Mouse (Mus musculus) limb, embryonic 13.5 days (tissue): Measurements from ENCODE around the gene Snx27. TPM values are rescaled to one million over a fixed set of nuclear protein-coding genes. Genes with fewer than 3 reads are reported as not detected.

Experiments used
- ATAC-seq: fragments of 200-750 bp; cut with Nextera tagmentation; 2 replicates; pipeline ENCODE4 v1.8.0; 2017; ENCODE audit warnings: low read depth, moderate number of reproducible peaks, moderate TSS enrichment; ENCODE audit not compliant: low FRiP score
- H3K27ac ChIP-seq: fragments of 300-500 bp; sonication (generic); 2 replicates; pipeline ENCODE4 v1.5.1; 2015; ENCODE audit warnings: inconsistent platforms, mild to moderate bottlenecking, moderate library complexity
- H3K27me3 ChIP-seq: fragments of 300-500 bp; sonication (generic); 2 replicates; pipeline ENCODE4 v1.6.1; 2015; ENCODE audit warnings: mild to moderate bottlenecking, inconsistent platforms
- H3K36me3 ChIP-seq: fragments of 300-500 bp; sonication (generic); 2 replicates; pipeline ENCODE4 v1.6.1; 2015; ENCODE audit warnings: inconsistent platforms, mild to moderate bottlenecking, moderate library complexity
- H3K4me1 ChIP-seq: fragments of 300-500 bp; sonication (generic); 2 replicates; pipeline ENCODE4 v1.6.1; 2015; ENCODE audit warnings: inconsistent platforms
- H3K4me2 ChIP-seq: fragments of 300-500 bp; sonication (generic); replicated peaks from 2 replicates; pipeline ENCODE4 v1.6.1; 2015; ENCODE audit warnings: inconsistent platforms, mild to moderate bottlenecking, moderate library complexity
- H3K4me3 ChIP-seq: fragments of 300-500 bp; sonication (generic); 2 replicates; pipeline ENCODE4 v1.5.1; 2015; ENCODE audit warnings: moderate library complexity, mild to moderate bottlenecking, inconsistent platforms
- H3K9ac ChIP-seq: fragments of 300-500 bp; sonication (generic); 2 replicates; pipeline ENCODE4 v1.6.1; 2015; ENCODE audit warnings: mild to moderate bottlenecking, inconsistent platforms
- H3K9me3 ChIP-seq: fragments of 300-500 bp; sonication (generic); 2 replicates; pipeline ENCODE4 v1.6.1; 2016; ENCODE audit warnings: inconsistent platforms
- WGBS: fragments of 180-500 bp; shearing (Covaris S2); methylation state at CpG from one replicate; pipeline ENCODE4 v1.1.7; 2015; 5-methylcytosine and 5-hydroxymethylcytosine counted together
- polyA plus RNA-seq: library from polyadenylated mRNA; unstranded; fragments of >200 nt; fragmentation: Nextera tagmentation; extraction: Ambion mirVana; gene quantifications from 2 replicates; pipeline ENCODE4 v1.2.1, GENCODE M21; 2015

Snx27 gene
- polyA plus RNA-seq, 1 experiment from 2014 or later: 66.8 TPM

GRCm38 (mm10) chr3:94565127-94565526 is 17.4 kb downstream of the Snx27 start:
- no peaks in the 10 kb centered on the region for H3K27me3 ChIP-seq
- peak overlapping the region; percentile 55; the same call in 1 of the 2 replicates for H3K27ac ChIP-seq
- no peak overlapping the region for H3K4me3 ChIP-seq
- peak overlapping the region; percentile 13; the same call in 1 of the 2 replicates for H3K9ac ChIP-seq
- H3K9me3 ChIP-seq: no peaks in the 10 kb centered on the region
- H3K4me2 ChIP-seq: no peak overlapping the region
- peak; percentile 55; the same call in 1 of the 2 replicates for ATAC-seq
- peaks cover 17% of the 10 kb centered on the region for H3K4me1 ChIP-seq
- peaks cover 6% of the 10 kb centered on the region for H3K36me3 ChIP-seq
- 19% methylated on average over 3 of the region's 3 CpGs for WGBS

GRCm38 (mm10) chr3:94564356-94565010 is 18.0 kb downstream of the Snx27 start:
- Histone ChIP-seq H3K36me3 (peaks cover 12% of the 10 kb centered on the region), H3K4me2 (no peak overlapping the region), H3K27me3 (no peaks in the 10 kb centered on the region), H3K4me3 (no peak overlapping the region), H3K4me1 (peaks cover 17% of the 10 kb centered on the region), H3K9me3 (no peaks in the 10 kb centered on the region), H3K9ac (no peak overlapping the region; the same call in 1 of the 2 replicates), H3K27ac (no peak overlapping the region)
- 73% methylated on average over 4 of the region's 4 CpGs for WGBS
- ATAC-seq: 0 out of 2 replicates have a peak, but pooled peaks have one; percentile 38

GRCm38 (mm10) chr3:94563163-94563562 is 19.4 kb downstream of the Snx27 start:
- peaks cover 17% of the 10 kb centered on the region for H3K4me1 ChIP-seq
- no peak overlapping the region for H3K9ac ChIP-seq
- H3K27me3 ChIP-seq: no peaks in the 10 kb centered on the region
- 56% methylated on average over 3 of the region's 3 CpGs for WGBS
- H3K36me3 ChIP-seq: peaks cover 22% of the 10 kb centered on the region
- H3K9me3 ChIP-seq: no peaks in the 10 kb centered on the region
- H3K27ac ChIP-seq: no peak overlapping the region
- no peak overlapping the region for H3K4me3 ChIP-seq
- H3K4me2 ChIP-seq: no peak overlapping the region
- ATAC-seq: no peak

- H3K4me2 ChIP-seq: no peak overlapping the region
- H3K27ac ChIP-seq: no peak overlapping the region
- H3K4me1 ChIP-seq: peaks cover 5% of the 10 kb centered on the region
- 0 out of 2 replicates have a peak, but pooled peaks cover 4% of the 10 kb centered on the region for H3K9me3 ChIP-seq
- no peak for ATAC-seq
- no peak overlapping the region for H3K4me3 ChIP-seq
- H3K27me3 ChIP-seq: no peaks in the 10 kb centered on the region
- WGBS: 88% methylated on average over 5 of the region's 5 CpGs
- H3K36me3 ChIP-seq: peaks cover 30% of the 10 kb centered on the region
- H3K9ac ChIP-seq: no peak overlapping the region
Measured at GRCm38 (mm10) chr3:94559931-94560429, 22.5 kb downstream of the Snx27 start.

DNA sequence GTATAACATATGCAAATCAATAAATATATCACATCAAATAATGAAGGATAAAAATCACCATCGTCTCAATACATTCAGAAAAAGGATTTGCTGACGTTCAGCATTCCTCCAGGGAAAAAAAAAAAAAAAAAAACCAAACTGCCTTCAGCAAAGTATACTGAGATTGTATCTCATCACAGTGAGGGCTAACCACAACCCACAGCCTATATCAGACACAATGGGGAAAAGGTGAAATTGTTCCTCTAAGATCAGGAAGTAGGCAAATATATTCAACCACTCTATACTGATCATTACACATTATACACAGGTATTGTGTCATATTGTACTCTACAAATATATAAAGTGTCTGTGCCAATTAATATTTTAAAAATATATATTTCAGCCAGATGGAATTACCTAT is 33.5 kb downstream of the Snx27 start:
- H3K4me1 ChIP-seq: no peaks in the 10 kb centered on the region
- H3K9me3 ChIP-seq: no peaks in the 10 kb centered on the region
- H3K4me3 ChIP-seq: no peak overlapping the region
- H3K36me3 ChIP-seq: no peaks in the 10 kb centered on the region
- no peak overlapping the region for H3K4me2 ChIP-seq
- no peak overlapping the region for H3K27ac ChIP-seq
- H3K9ac ChIP-seq: no peak overlapping the region
- WGBS: 93% methylated on average over 2 of the region's 2 CpGs
- H3K27me3 ChIP-seq: no peaks in the 10 kb centered on the region
- ATAC-seq: no peak

DNA sequence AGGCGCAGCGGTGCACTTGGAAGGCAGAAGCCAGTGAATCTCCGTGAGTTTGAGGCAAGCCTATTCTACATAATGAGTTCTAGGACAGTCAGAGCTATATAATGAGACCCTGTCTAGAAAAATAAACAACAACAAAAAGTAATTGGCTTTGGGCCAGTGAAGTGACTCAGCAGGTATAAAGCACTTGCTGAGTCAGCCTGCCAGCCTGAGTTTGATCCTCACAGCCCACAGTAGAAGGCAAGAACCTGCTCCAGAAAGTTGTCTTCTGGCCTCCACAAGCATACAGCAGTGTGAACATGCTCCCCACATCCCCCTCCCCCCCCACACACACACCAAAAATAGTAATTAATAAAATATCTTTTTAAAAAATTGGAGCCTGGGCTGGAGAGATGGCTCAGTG is 45.3 kb downstream of the Snx27 start:
- Histone ChIP-seq H3K9ac (no peak overlapping the region), H3K4me1 (no peaks in the 10 kb centered on the region), H3K4me3 (no peak overlapping the region), H3K27me3 (no peaks in the 10 kb centered on the region), H3K36me3 (peaks cover 11% of the 10 kb centered on the region), H3K27ac (no peak overlapping the region), H3K9me3 (no peaks in the 10 kb centered on the region), H3K4me2 (no peak overlapping the region)
- 94% methylated on average over 3 of the region's 3 CpGs for WGBS
- no peak for ATAC-seq

DNA sequence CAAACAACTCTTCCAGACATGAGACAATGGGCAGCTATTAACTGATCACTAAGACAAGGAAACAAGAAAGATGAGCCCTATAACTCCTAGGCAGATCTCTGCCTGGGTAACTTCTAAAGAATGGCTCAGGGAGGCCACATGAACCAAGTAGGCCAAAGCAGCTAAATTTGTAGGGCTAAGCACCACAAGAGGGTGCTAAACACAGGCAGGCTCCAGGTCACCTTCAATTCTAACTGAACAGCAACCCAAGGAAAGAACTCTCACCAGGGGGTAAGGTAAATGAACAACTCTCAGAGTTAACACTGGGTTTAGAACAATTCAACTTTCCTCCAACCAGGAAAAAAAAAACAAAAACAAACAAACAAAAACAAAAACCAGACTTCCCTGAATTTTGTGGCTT is 48.5 kb downstream of the Snx27 start:
- no peak for ATAC-seq
- Histone ChIP-seq H3K9ac (no peak overlapping the region), H3K36me3 (peaks cover 19% of the 10 kb centered on the region)

DNA sequence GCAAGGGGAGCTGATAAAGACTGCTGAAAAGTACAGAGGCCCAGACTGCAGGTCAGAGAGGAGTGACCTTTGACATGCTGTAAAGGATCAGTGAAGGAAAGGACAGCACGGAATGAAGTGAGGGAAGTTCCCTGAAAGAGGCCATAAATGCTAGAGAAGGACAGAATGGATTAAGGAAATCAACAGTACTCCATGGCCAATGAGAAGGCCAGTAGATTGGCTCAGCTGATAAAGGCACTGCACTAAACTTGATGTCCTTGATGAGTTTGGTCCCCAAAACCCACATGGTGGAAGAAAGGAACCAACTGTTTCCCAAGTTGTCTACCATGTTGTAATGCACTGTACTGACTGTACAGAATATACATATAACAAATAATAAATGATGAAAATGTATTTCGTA is 55.8 kb downstream of the Snx27 start:
- no peaks in the 10 kb centered on the region for H3K9me3 ChIP-seq
- no peak overlapping the region for H3K4me2 ChIP-seq
- no peaks in the 10 kb centered on the region for H3K27me3 ChIP-seq
- 60% methylated on average over 2 of the region's 2 CpGs for WGBS
- no peaks in the 10 kb centered on the region for H3K4me1 ChIP-seq
- H3K4me3 ChIP-seq: no peak overlapping the region
- ATAC-seq: no peak
- peaks cover 52% of the 10 kb centered on the region for H3K36me3 ChIP-seq
- H3K9ac ChIP-seq: no peak overlapping the region
- no peak overlapping the region for H3K27ac ChIP-seq

More for the DNA sequence above, 48.5 kb downstream of the Snx27 start:
- Histone ChIP-seq H3K4me1 (no peaks in the 10 kb centered on the region), H3K4me2 (no peak overlapping the region), H3K9me3 (no peaks in the 10 kb centered on the region), H3K27ac (no peak overlapping the region), H3K4me3 (no peak overlapping the region), H3K27me3 (no peaks in the 10 kb centered on the region)

DNA sequence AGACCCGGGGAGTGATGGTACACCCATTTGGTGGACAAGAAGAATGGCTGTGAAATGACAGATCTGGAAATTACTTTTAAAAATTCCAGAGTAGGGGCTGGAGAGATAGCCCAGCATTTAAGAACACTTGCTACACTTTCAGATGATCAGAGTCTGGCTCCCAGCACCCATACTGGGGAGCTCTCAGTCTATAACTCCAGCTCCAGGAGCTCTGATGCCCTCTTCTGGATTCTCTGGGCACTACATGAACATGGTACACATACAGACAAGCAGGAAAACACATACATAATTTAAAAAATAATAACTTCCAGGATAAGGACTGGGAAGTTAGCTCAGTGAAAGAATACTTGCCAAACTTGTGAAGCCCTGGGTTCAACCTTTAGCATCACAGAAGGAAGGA is 75.9 kb downstream of the Snx27 start:
- Histone ChIP-seq H3K9ac (no peak overlapping the region), H3K4me2 (no peak overlapping the region), H3K4me1 (no peaks in the 10 kb centered on the region), H3K4me3 (no peak overlapping the region), H3K36me3 (peaks cover 56% of the 10 kb centered on the region), H3K27me3 (no peaks in the 10 kb centered on the region), H3K9me3 (no peaks in the 10 kb centered on the region), H3K27ac (no peak overlapping the region)
- no peak for ATAC-seq
- 98% methylated on average over 1 of the region's 1 CpGs for WGBS

GRCm38 (mm10) chr3:94502243-94502642 is 80.3 kb downstream of the Snx27 start:
- Histone ChIP-seq H3K4me3 (no peak overlapping the region), H3K9me3 (no peaks in the 10 kb centered on the region), H3K4me1 (no peaks in the 10 kb centered on the region), H3K27me3 (no peaks in the 10 kb centered on the region), H3K36me3 (peaks cover 59% of the 10 kb centered on the region), H3K9ac (no peak overlapping the region), H3K4me2 (no peak overlapping the region), H3K27ac (no peak overlapping the region)
- WGBS: 73% methylated on average over 3 of the region's 3 CpGs
- no peak for ATAC-seq

DNA sequence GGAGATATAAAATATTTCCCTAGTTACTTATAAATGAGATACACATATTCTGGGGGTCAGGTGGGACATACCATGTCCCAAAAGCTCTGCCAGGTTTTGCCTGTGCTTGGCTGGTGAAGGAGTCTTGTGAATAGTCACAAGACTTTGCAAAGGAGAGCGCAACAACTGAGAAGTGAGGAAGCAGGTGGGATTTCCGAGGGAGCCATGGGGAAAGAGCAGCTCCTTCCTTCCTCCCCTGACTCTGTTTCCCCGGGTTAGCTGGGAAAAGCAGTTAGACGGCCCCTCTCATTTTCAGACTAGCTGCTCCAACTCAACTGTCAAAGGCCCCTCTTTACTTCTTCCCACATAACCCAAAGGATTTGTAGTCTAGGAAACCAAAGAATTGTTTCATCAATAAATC is 85.4 kb downstream of the Snx27 start:
- peaks cover 72% of the 10 kb centered on the region for H3K36me3 ChIP-seq

GRCm38 (mm10) chr3:94487581-94487980 is 94.9 kb downstream of the Snx27 start:
- Histone ChIP-seq H3K9ac (no peak overlapping the region), H3K27me3 (no peaks in the 10 kb centered on the region; the same call in 1 of the 2 replicates), H3K27ac (no peak overlapping the region), H3K36me3 (peaks cover 7% of the 10 kb centered on the region; the same call in 1 of the 2 replicates), H3K9me3 (no peaks in the 10 kb centered on the region), H3K4me2 (no peak overlapping the region), H3K4me1 (peaks cover 6% of the 10 kb centered on the region), H3K4me3 (no peak overlapping the region)
- WGBS: 76% methylated on average over 6 of the region's 6 CpGs
- no peak for ATAC-seq

More for the DNA sequence above, 85.4 kb downstream of the Snx27 start:
- WGBS: 86% methylated on average over 4 of the region's 4 CpGs
- H3K4me1 ChIP-seq: no peaks in the 10 kb centered on the region
- no peak overlapping the region for H3K4me3 ChIP-seq
- H3K27ac ChIP-seq: no peak overlapping the region
- no peak for ATAC-seq
- H3K9me3 ChIP-seq: no peaks in the 10 kb centered on the region
- no peak overlapping the region for H3K9ac ChIP-seq
- no peak overlapping the region for H3K4me2 ChIP-seq
- no peaks in the 10 kb centered on the region for H3K27me3 ChIP-seq

GRCm38 (mm10) chr3:94485922-94486321 is 96.6 kb downstream of the Snx27 start:
- Histone ChIP-seq H3K27me3 (peaks cover 10% of the 10 kb centered on the region), H3K4me1 (peaks cover 6% of the 10 kb centered on the region), H3K27ac (no peak overlapping the region), H3K4me3 (no peak overlapping the region), H3K4me2 (no peak overlapping the region), H3K9ac (no peak overlapping the region), H3K36me3 (peaks cover 6% of the 10 kb centered on the region; the same call in 1 of the 2 replicates), H3K9me3 (no peaks in the 10 kb centered on the region)
- ATAC-seq: no peak
- WGBS: 60% methylated on average over 7 of the region's 7 CpGs
